Mouse (Mus musculus) E14TG2a.4 (cell line): ENCODE results near the gene Maml3.

Source experiments
- CTCF ChIP-seq: conservative IDR thresholded peaks from 2 replicates; pipeline ENCODE4 v1.5.1; 2014; ENCODE audit warnings: low read length
- NANOG ChIP-seq: IDR thresholded peaks from 2 replicates; pipeline ENCODE4 v1.6.1; 2014; ENCODE audit warnings: borderline replicate concordance, low read length, mixed read lengths

DNA sequence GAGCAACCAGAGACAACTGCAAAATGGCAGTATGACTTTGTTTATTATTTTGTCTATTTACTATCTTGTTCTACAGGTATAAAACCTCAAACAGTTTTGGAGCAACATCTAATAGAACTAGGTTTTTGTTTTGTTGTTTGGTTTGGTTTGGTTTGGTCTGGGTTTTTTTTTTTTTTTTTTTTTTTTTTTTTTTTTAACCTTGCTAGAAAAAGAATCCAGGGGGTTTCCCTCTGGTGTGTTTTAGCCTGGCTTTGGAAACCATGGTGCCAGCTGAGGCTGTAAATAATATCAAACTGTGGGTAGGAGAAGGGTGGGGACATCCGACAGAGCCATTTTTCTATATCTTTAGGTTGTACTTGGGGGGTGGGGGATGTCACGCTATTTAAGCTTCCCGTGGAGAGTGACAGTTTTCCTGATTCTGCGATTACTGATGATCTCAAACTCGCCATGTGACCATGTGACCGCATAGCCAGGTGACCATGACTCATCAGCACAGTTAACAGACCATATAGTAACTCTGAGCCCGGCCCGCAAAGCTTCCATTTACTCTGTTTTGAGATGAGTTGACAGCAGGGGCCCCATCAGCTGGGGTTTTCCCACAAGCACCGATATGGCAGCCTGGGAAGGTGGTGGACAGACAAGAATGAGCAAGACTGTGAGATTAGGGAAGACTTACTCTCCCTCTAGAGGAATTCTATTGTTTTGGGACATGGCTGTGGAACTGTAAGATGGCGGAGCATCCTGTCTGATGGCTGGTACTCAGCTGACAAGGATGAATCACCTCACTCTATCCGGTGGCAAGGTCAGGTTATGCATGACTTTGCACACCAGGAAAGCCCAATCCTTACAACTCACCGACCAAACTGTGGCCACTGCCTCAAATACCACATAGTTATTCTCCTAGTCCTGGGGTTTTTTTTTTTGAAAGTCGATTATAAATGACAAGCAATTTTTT, 170.1 kb downstream of the Maml3 start:
- TF ChIP-seq CTCF (no peak), NANOG (no peak)
